Mouse (Mus musculus): ENCODE data around the gene Naip1.
"Not testable (repeated sequence)": the region's sequence is repeated elsewhere in the genome, so short reads cannot be mapped to it uniquely, and the experiment has no call there.

Gene Naip1

GRCm38 (mm10) chr13:100452415-100453127, at the start of gene Naip1:
Gene Naip1, minus strand, starts transcription at chr13:100452869.
- DNase-seq (ENCODE audit: low read depth): not testable (repeated sequence)

- not testable (repeated sequence) for DNase-seq (ENCODE audit: low read depth)
Measured at GRCm38 (mm10) chr13:100499625-100500024, 47.0 kb upstream of the Naip1 start.

- DNase-seq (ENCODE audit: low read depth): no peak
Measured at GRCm38 (mm10) chr13:100495337-100495736, 42.7 kb upstream of the Naip1 start.

DNA sequence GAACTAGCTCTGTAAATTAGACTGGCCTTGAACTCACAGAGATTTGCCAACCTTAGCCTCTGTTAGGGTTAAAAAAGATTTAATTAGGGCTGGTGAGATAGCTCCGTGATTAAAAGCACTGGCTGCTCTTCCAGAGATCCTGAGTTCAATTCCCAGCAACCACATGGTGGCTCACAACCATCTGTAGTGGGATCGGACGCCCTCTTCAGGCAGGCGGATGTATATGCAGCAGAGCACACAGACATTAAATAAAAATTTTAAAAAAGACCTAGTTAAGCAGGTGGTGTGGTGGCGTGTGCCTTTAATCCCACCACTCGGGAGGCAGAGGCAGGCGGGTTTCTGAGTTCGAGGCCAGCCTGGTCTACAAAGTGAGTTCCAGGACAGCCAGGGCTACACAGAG, 41.7 kb upstream of the Naip1 start:
- not testable (repeated sequence) for DNase-seq (ENCODE audit: low read depth)

GRCm38 (mm10) chr13:100493313-100493712, 40.6 kb upstream of the Naip1 start:
- peak; percentile 24 for DNase-seq (ENCODE audit: low read depth)

DNA sequence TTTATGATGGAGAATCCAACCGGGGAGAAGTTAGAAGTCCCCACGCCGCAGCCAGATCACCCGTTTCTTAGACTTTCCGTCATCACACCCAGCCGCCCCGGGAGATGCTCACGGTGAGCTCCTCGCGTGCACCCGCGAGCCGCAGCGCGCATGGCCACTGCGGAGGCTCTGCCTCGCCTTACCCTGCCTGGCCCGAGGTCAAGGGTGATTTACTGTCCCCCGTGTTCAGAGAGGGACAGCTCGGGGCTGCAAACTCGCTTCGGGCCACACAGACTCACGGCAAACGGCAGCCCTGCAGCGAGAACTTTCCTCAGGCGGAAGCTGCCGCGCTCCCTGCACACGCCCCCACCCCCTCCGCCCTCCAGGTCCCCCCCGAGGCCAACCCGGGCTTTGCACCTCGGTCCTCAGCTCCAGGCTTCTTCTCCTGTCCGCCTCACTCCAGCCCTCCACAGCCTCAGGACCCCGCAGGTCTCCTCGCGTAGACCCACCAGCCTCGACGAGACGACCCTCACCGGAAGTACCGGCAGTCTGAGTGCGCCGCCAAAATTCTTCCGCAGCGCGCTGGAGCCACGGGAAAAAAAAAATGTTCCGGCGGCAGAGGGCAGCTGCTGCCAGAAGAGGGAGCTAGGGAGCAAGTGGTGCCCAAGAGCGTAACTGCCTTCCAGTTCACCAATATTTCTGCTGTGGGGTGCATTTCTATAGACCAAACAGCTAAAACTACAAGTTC, 39.6 kb upstream of the Naip1 start, which contains the start of gene Gtf2h2:
Gtf2h2 (minus strand) TSS at position 519 of the 727 bp plus-strand sequence.
- DNase-seq (ENCODE audit: low read depth): peak; percentile 91

DNA sequence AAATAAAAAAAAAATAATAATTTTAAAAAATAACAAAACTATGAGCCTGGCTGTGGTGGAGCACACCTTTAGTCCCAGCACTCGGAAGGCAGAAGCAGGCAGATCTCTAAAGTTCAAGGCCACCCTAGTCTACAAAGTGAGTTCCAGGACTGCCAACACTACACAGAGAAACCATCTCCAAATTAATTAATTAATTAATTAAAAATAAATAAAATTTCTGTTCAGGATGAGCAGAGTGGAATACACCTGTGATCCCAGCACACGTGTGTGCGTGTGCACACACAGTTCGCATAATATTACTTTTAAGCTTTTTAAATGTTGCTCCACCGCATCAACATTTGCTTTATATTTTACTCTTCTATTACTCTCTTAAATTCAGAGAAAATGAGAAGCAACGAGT, 39.0 kb upstream of the Naip1 start:
- no peak for DNase-seq (ENCODE audit: low read depth)

GRCm38 (mm10) chr13:100490424-100490823, 37.8 kb upstream of the Naip1 start:
- DNase-seq (ENCODE audit: low read depth): no peak

GRCm38 (mm10) chr13:100483610-100484009, 30.9 kb upstream of the Naip1 start:
- DNase-seq (ENCODE audit: low read depth): no peak

- DNase-seq (ENCODE audit: low read depth): peak; percentile 1
Measured at GRCm38 (mm10) chr13:100463527-100464222, 11.0 kb upstream of the Naip1 start.

- peak; percentile 5 for DNase-seq (ENCODE audit: low read depth)
Measured at GRCm38 (mm10) chr13:100461336-100461735, 8.7 kb upstream of the Naip1 start.

DNA sequence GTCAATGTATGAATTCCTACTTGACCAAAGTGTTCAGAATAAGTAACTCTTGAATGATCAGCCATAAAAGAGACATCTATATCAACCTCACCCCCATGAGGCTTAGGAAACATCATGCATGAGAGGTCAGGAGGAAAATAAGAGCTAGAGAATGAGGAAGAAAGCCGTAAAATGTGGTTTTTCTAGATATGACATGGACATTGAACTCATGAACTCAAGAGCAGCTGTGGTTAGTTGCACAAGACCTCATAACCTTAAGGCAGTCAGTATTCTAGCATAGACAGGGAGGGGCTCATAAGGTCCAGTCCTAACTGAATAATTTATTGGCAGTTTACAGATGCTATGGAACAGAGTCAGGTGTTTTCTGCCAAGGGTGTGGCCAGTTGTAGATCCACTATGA, 3.2 kb downstream of the Naip1 start:
- no peak for DNase-seq (ENCODE audit: low read depth)

DNA sequence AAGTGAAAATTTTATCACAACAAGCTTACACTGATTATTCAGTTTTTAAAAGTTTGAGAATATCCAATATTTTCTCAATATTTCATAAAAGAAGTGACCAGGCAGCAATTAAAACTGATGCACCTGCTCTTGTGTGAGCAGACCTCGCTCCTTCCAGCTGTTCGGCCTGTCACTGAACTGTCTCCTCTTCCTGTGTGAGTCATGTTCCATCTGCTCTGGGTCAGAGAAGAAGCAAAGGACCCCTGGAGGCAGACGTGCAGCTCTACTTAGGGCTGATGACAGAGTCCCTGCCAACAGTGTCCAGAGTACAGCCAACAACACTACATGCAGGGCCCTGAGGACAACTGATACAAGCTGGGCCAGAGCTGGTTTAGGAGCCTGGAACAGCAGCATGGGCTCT, 12.6 kb downstream of the Naip1 start:
- no peak for DNase-seq (ENCODE audit: low read depth)

- DNase-seq (ENCODE audit: low read depth): peak; percentile 57
Measured at GRCm38 (mm10) chr13:100438701-100439100, 14.0 kb downstream of the Naip1 start.

- no peak for DNase-seq (ENCODE audit: low read depth)
Measured at GRCm38 (mm10) chr13:100437322-100437825, 15.3 kb downstream of the Naip1 start.

GRCm38 (mm10) chr13:100436556-100437163, 16.0 kb downstream of the Naip1 start:
- DNase-seq (ENCODE audit: low read depth): peak; percentile 11

DNA sequence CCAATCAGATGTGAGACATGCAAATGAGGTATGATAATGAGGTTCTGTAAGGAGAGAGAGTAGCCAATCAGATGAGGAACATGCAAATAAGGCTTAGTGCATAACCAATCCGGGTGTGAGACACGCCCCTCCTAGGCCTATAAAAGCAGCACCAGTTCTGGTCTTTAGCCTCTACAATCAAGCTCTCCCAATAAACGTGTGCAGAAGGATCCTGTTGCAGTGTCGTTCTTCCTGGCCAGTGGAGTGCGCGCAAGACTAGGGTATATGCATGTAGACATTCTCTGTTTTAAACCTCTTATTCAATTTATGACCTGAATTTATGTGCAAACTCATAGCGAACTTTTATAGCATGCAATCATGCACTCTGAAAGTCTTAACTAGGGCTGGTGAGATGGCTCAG, 32.7 kb downstream of the Naip1 start:
- DNase-seq (ENCODE audit: low read depth): not testable (repeated sequence)

GRCm38 (mm10) chr13:100414428-100414827, 38.2 kb downstream of the Naip1 start:
- DNase-seq (ENCODE audit: low read depth): no peak

GRCm38 (mm10) chr13:100409825-100410224, 42.8 kb downstream of the Naip1 start:
- no peak for DNase-seq (ENCODE audit: low read depth)

GRCm38 (mm10) chr13:100409181-100409580, 43.5 kb downstream of the Naip1 start:
- no peak for DNase-seq (ENCODE audit: low read depth)

- DNase-seq (ENCODE audit: low read depth): no peak
Measured at GRCm38 (mm10) chr13:100408242-100408641, 44.4 kb downstream of the Naip1 start.
